21 mouse cellular contexts compared by ENCODE assay signal in genomic region chr2:152612193-152612592, GRCm38 (mm10). TPM values are rescaled to one million over a fixed set of nuclear protein-coding genes. Genes with fewer than 3 reads are reported as not detected.
DNase-seq lines count a peak whose midpoint lies in the region; ATAC-seq lines count a peak whose summit lies in the region.
"Had no signal": no experiment of that assay in that cellular context is flagged by ENCODE, and none has a peak within 500 bp of the region (broad histone marks: within the 10 kb centered on the region; RNA-seq: fewer than 3 reads in every experiment).

No protein-coding gene starts in this region.

- peak; percentile 34; the same call in 1 of the 2 replicates for ATAC-seq in kidney, embryonic 14.5 days (ENCODE audit: low FRiP score, low TSS enrichment)
- no peak for ATAC-seq in neural tube, embryonic 15.5 days (ENCODE audit: low FRiP score)
- ATAC-seq: intestine, embryonic 16.5 days; midbrain, embryonic 15.5 days had no signal

- H3K4me3 ChIP-seq in kidney, embryonic 14.5 days (ENCODE audit: low read length) = no peak overlapping the region
- no peak overlapping the region for H3K4me3 ChIP-seq in neural tube, embryonic 15.5 days (replicated peaks)
- H3K4me3 ChIP-seq: heart, embryonic 15.5 days; hindbrain, embryonic 12.5 days; liver, embryonic 15.5 days; midbrain, embryonic 15.5 days; neural tube, embryonic 12.5 days had no signal

- no peak overlapping the region for H3K27ac ChIP-seq in kidney, embryonic 14.5 days (ENCODE audit: low read depth, low read length)
- H3K27ac ChIP-seq in neural tube, embryonic 15.5 days (replicated peaks) = no peak overlapping the region
- H3K27ac ChIP-seq: heart, embryonic 15.5 days; hindbrain, embryonic 12.5 days; liver, embryonic 15.5 days; macrophage; midbrain, embryonic 15.5 days; neural tube, embryonic 12.5 days; stomach, postnatal 0 days had no signal

- no peak overlapping the region for H3K4me2 ChIP-seq in kidney, embryonic 14.5 days (replicated peaks; ENCODE audit: low read depth, low read length)
- no peak overlapping the region for H3K4me2 ChIP-seq in neural tube, embryonic 15.5 days
- H3K4me2 ChIP-seq: heart, embryonic 15.5 days; hindbrain, embryonic 12.5 days; liver, embryonic 15.5 days; midbrain, embryonic 15.5 days; neural tube, embryonic 12.5 days had no signal

- peaks cover 7% of the 10 kb centered on the region; the same call in 1 of the 2 replicates for H3K4me1 ChIP-seq in kidney, embryonic 14.5 days (ENCODE audit: control insufficient read depth, insufficient read depth, low read length)
- no peaks in the 10 kb centered on the region for H3K4me1 ChIP-seq in neural tube, embryonic 15.5 days
- H3K4me1 ChIP-seq: heart, embryonic 15.5 days; hindbrain, embryonic 12.5 days; liver, embryonic 15.5 days; midbrain, embryonic 15.5 days; neural tube, embryonic 12.5 days had no signal

- peak; percentile 15 to 23 for DNase-seq in cerebellum, postnatal 14 days
- DNase-seq in cerebellum, adult 11 months = no peak
- DNase-seq in kidney, postnatal 10 days = no peak
- peak; percentile 26 for DNase-seq in neural tube, embryonic 10.5 days (ENCODE audit: extremely low spot score, low spot score)
- DNase-seq in yolk sac, embryonic 10.5 days (ENCODE audit: low spot score) = peak; percentile 61
- no peak for DNase-seq in spleen, adult 18-20 months
- DNase-seq: adrenal gland, postnatal 14 days; gastrocnemius, postnatal 25 days; thymus, postnatal 4 days had no signal

- no peaks in the 10 kb centered on the region for H3K27me3 ChIP-seq in kidney, embryonic 14.5 days (ENCODE audit: control insufficient read depth, insufficient read depth, low read length)
- no peaks in the 10 kb centered on the region for H3K27me3 ChIP-seq in neural tube, embryonic 15.5 days (replicated peaks)
- H3K27me3 ChIP-seq: heart, embryonic 15.5 days; hindbrain, embryonic 12.5 days; liver, embryonic 15.5 days; midbrain, embryonic 15.5 days; neural tube, embryonic 12.5 days had no signal

- H3K9ac ChIP-seq in kidney, embryonic 14.5 days (ENCODE audit: low read depth, low read length) = no peak overlapping the region
- H3K9ac ChIP-seq in neural tube, embryonic 15.5 days (replicated peaks) = no peak overlapping the region
- H3K9ac ChIP-seq: heart, embryonic 15.5 days; hindbrain, embryonic 12.5 days; liver, embryonic 15.5 days; midbrain, embryonic 15.5 days; neural tube, embryonic 12.5 days had no signal

- H3K36me3 ChIP-seq in kidney, embryonic 14.5 days (ENCODE audit: control insufficient read depth, insufficient read depth, low read length) = no peaks in the 10 kb centered on the region
- H3K36me3 ChIP-seq in neural tube, embryonic 15.5 days = no peaks in the 10 kb centered on the region
- H3K36me3 ChIP-seq: heart, embryonic 15.5 days; hindbrain, embryonic 12.5 days; liver, embryonic 15.5 days; midbrain, embryonic 15.5 days; neural tube, embryonic 12.5 days had no signal

- H3K9me3 ChIP-seq in kidney, embryonic 14.5 days (ENCODE audit: control insufficient read depth, low read length) = no peaks in the 10 kb centered on the region
- no peaks in the 10 kb centered on the region for H3K9me3 ChIP-seq in neural tube, embryonic 15.5 days (replicated peaks)
- H3K9me3 ChIP-seq: heart, embryonic 15.5 days; hindbrain, embryonic 12.5 days; liver, embryonic 15.5 days; midbrain, embryonic 15.5 days; neural tube, embryonic 12.5 days had no signal

- WGBS in kidney, embryonic 14.5 days = 35% methylated on average over 8 of the region's 8 CpGs
- 45% methylated on average over 7 of the region's 8 CpGs for WGBS in neural tube, embryonic 15.5 days

RNA-seq across cellular contexts. Expression of gene Defb36, which starts 8.1 kb away (rescaled TPM):
- 1.1 TPM in 2 replicates for polyA plus RNA-seq in kidney, embryonic 14.5 days (2014; fragmentation: Nextera tagmentation; extraction: Ambion mirVana)
- not detected in 2 replicates for polyA plus RNA-seq in neural tube, embryonic 15.5 days (2015; fragmentation: Nextera tagmentation; extraction: Ambion mirVana)
- polyA plus RNA-seq: cortical plate, adult 2 months; heart, embryonic 15.5 days; hindbrain, embryonic 12.5 days; intestine, embryonic 16.5 days; large intestine, adult 2 months; liver, embryonic 15.5 days; macrophage; midbrain, embryonic 15.5 days; neural tube, embryonic 12.5 days had no signal

RNA-seq across cellular contexts. Expression of gene Defb25, which starts 10.7 kb away (rescaled TPM):
- polyA plus RNA-seq in kidney, embryonic 14.5 days (2014; fragmentation: Nextera tagmentation; extraction: Ambion mirVana) = 28.2 and 37.2 TPM in 2 replicates
- polyA plus RNA-seq in neural tube, embryonic 15.5 days (2015; fragmentation: Nextera tagmentation; extraction: Ambion mirVana) = not detected in 2 replicates
- polyA plus RNA-seq: cortical plate, adult 2 months; hindbrain, embryonic 12.5 days; liver, embryonic 15.5 days; macrophage; midbrain, embryonic 15.5 days; neural tube, embryonic 12.5 days had no signal

RNA-seq across cellular contexts. Expression of gene Defb45, which starts 13.0 kb away (rescaled TPM):
- not detected in 2 replicates for polyA plus RNA-seq in kidney, embryonic 14.5 days (2014; fragmentation: Nextera tagmentation; extraction: Ambion mirVana)
- polyA plus RNA-seq in neural tube, embryonic 15.5 days (2015; fragmentation: Nextera tagmentation; extraction: Ambion mirVana) = not detected in 2 replicates
- polyA plus RNA-seq: cortical plate, adult 2 months; heart, embryonic 15.5 days; hindbrain, embryonic 12.5 days; intestine, embryonic 16.5 days; large intestine, adult 2 months; liver, embryonic 15.5 days; macrophage; midbrain, embryonic 15.5 days; neural tube, embryonic 12.5 days; stomach, postnatal 0 days had no signal

RNA-seq across cellular contexts. Expression of gene Rem1, which starts 14.6 kb away (rescaled TPM):
- 46.9 and 61.8 TPM in 2 replicates for polyA plus RNA-seq in kidney, embryonic 14.5 days (2014; fragmentation: Nextera tagmentation; extraction: Ambion mirVana)
- polyA plus RNA-seq in neural tube, embryonic 15.5 days (2015; fragmentation: Nextera tagmentation; extraction: Ambion mirVana) = 0.50 and 3.6 TPM in 2 replicates
- polyA plus RNA-seq: macrophage had no signal

RNA-seq across cellular contexts. Expression of gene Defb19, which starts 32.1 kb away (rescaled TPM):
- not detected in 2 replicates for polyA plus RNA-seq in kidney, embryonic 14.5 days (2014; fragmentation: Nextera tagmentation; extraction: Ambion mirVana)
- polyA plus RNA-seq in neural tube, embryonic 15.5 days (2015; fragmentation: Nextera tagmentation; extraction: Ambion mirVana) = not detected in 2 replicates
- polyA plus RNA-seq: cortical plate, adult 2 months; hindbrain, embryonic 12.5 days; intestine, embryonic 16.5 days; large intestine, adult 2 months; macrophage; midbrain, embryonic 15.5 days; neural tube, embryonic 12.5 days; stomach, postnatal 0 days had no signal

Comparison
In these comparisons a context has a peak if more than half of its experiments do, and no peak if none do; other contexts are left out.
1. DNase-seq: peak in cerebellum, postnatal 14 days (2 of 2), neural tube, embryonic 10.5 days (single experiment) and yolk sac, embryonic 10.5 days (single experiment); none in cerebellum, adult 11 months (single experiment), kidney, postnatal 10 days (single experiment) and spleen, adult 18-20 months (0 of 2).
2. RNA of gene Defb25, which starts 10.7 kb away (polyA plus RNA-seq): 28.2 to 37.2 TPM in kidney, embryonic 14.5 days; not detected in neural tube, embryonic 15.5 days; every median in the first group is over 10 times any median in the second.